ENCODE assay signal across 8 mouse cellular contexts in genomic region chr5:112227354-112227753, GRCm38 (mm10). TPM values are rescaled to one million over a fixed set of nuclear protein-coding genes. Genes with fewer than 3 reads are reported as not detected.
DNase-seq lines count a peak whose midpoint lies in the region; ATAC-seq and TF ChIP-seq lines count a peak whose summit lies in the region.

No protein-coding gene starts in this region.

- no peak for TF ChIP-seq EP300 in lung, postnatal 0 days (IDR thresholded peaks at IDR 0.05)

- DNase-seq in cerebellum, postnatal 10 days, result peak; percentile 72 to 75
- no peak for DNase-seq in cerebellum, adult 9-10 months
- no peak for DNase-seq in lung, postnatal 0 days (ENCODE audit: low spot score)
- DNase-seq in lung, postnatal 14 days, result no peak
- DNase-seq in induced T-regulatory cell, adult 2 months (ENCODE audit: low read depth), result peak; percentile 54
- DNase-seq in midbrain, embryonic 11.5 days (ENCODE audit: low spot score, missing footprints), result peak; percentile 94
- no peak for DNase-seq in spleen, postnatal 14 days (ENCODE audit: low spot score in 2 of 2)
- no peak for DNase-seq in cerebellum, adult 11-12 months

- no peak for TF ChIP-seq CTCF in lung, postnatal 0 days (IDR thresholded peaks at IDR 0.05)

- peak; percentile 32; the same call in 1 of the 2 replicates for ATAC-seq in lung, postnatal 0 days
- ATAC-seq in midbrain, embryonic 11.5 days (ENCODE audit: low FRiP score), result no peak

- peaks cover 35% of the 10 kb centered on the region for H3K27me3 ChIP-seq in lung, postnatal 0 days (replicated peaks; ENCODE audit: insufficient read depth, low read length)
- H3K27me3 ChIP-seq in midbrain, embryonic 11.5 days (ENCODE audit: control insufficient read depth, insufficient read depth, low read length), result no peaks in the 10 kb centered on the region

- H3K27ac ChIP-seq in lung, postnatal 0 days (ENCODE audit: low read length), result no peak overlapping the region
- peak overlapping the region; percentile 98 for H3K27ac ChIP-seq in midbrain, embryonic 11.5 days (ENCODE audit: low read depth, low read length)

- H3K4me3 ChIP-seq in lung, postnatal 0 days (ENCODE audit: low read depth, low read length), result no peak overlapping the region
- H3K4me3 ChIP-seq in midbrain, embryonic 11.5 days (ENCODE audit: low read depth, low read length), result peak overlapping the region; percentile 76

- no peaks in the 10 kb centered on the region for H3K9me3 ChIP-seq in lung, postnatal 0 days (ENCODE audit: low read length)
- no peaks in the 10 kb centered on the region for H3K9me3 ChIP-seq in midbrain, embryonic 11.5 days (ENCODE audit: control insufficient read depth, low read length)

- H3K4me2 ChIP-seq in lung, postnatal 0 days (replicated peaks; ENCODE audit: low read depth, low read length), result no peak overlapping the region
- H3K4me2 ChIP-seq in midbrain, embryonic 11.5 days, result peak overlapping the region; percentile 86

- H3K9ac ChIP-seq in lung, postnatal 0 days (replicated peaks; ENCODE audit: low read depth), result no peak overlapping the region
- peak overlapping the region; percentile 98 for H3K9ac ChIP-seq in midbrain, embryonic 11.5 days (ENCODE audit: low read length)

- no peaks in the 10 kb centered on the region for H3K36me3 ChIP-seq in lung, postnatal 0 days (ENCODE audit: insufficient read depth, low read length)
- peaks cover 20% of the 10 kb centered on the region for H3K36me3 ChIP-seq in midbrain, embryonic 11.5 days (ENCODE audit: control insufficient read depth, insufficient read depth, low read length)

- H3K4me1 ChIP-seq in lung, postnatal 0 days (ENCODE audit: insufficient read depth, low read depth, low read length), result no peaks in the 10 kb centered on the region
- H3K4me1 ChIP-seq in midbrain, embryonic 11.5 days (ENCODE audit: control insufficient read depth, insufficient read depth, low read length), result peaks cover 44% of the 10 kb centered on the region

- WGBS in lung, postnatal 0 days, result 2% methylated on average over 29 of the region's 30 CpGs
- 1% methylated on average over 30 of the region's 30 CpGs for WGBS in midbrain, embryonic 11.5 days

RNA-seq across cellular contexts. Expression of gene Cryba4, which starts 25.0 kb away (rescaled TPM):
- polyA plus RNA-seq in lung, postnatal 0 days (2015; fragmentation: Nextera tagmentation; extraction: Ambion mirVana), result 0.87 and 1.5 TPM in 2 replicates
- 0.52 and 2.0 TPM in 2 replicates for polyA plus RNA-seq in midbrain, embryonic 11.5 days (2014; fragmentation: Nextera tagmentation; extraction: Ambion mirVana)

RNA-seq across cellular contexts. Expression of gene Crybb1, which starts 28.3 kb away (rescaled TPM):
- polyA plus RNA-seq in lung, postnatal 0 days (2015; fragmentation: Nextera tagmentation; extraction: Ambion mirVana), result 1.4 and 1.7 TPM in 2 replicates
- polyA plus RNA-seq in midbrain, embryonic 11.5 days (2014; fragmentation: Nextera tagmentation; extraction: Ambion mirVana), result 0.29 and 0.84 TPM in 2 replicates

RNA-seq across cellular contexts. Expression of gene Tpst2, which starts 49.1 kb away (rescaled TPM):
- 96.8 and 106 TPM in 2 replicates for polyA plus RNA-seq in lung, postnatal 0 days (2015; fragmentation: Nextera tagmentation; extraction: Ambion mirVana)
- 29.3 and 33.5 TPM in 2 replicates for polyA plus RNA-seq in midbrain, embryonic 11.5 days (2014; fragmentation: Nextera tagmentation; extraction: Ambion mirVana)

Comparison
In these comparisons a context has a peak if more than half of its experiments do, and no peak if none do; other contexts are left out.
1. DNase-seq: peak in cerebellum, postnatal 10 days (2 of 2), induced T-regulatory cell, adult 2 months (single experiment) and midbrain, embryonic 11.5 days (single experiment); none in cerebellum, adult 9-10 months (single experiment), lung, postnatal 0 days (single experiment), lung, postnatal 14 days (single experiment), spleen, postnatal 14 days (0 of 2) and cerebellum, adult 11-12 months (single experiment).